Mouse (Mus musculus) spleen, postnatal 36 days (tissue): ENCODE data around the gene Slco4c1.
A peak's percentile ranks its signal among the peaks of the same experiment; 100 is the strongest.

Experiments used
- DNase-seq, 2 experiments: peaks; one replicate each; pipeline ENCODE4 v3.0.0; 2022; ENCODE audit warnings: low spot score in 2 of 2, mixed read lengths in 1 of 2

Slco4c1 gene

DNA sequence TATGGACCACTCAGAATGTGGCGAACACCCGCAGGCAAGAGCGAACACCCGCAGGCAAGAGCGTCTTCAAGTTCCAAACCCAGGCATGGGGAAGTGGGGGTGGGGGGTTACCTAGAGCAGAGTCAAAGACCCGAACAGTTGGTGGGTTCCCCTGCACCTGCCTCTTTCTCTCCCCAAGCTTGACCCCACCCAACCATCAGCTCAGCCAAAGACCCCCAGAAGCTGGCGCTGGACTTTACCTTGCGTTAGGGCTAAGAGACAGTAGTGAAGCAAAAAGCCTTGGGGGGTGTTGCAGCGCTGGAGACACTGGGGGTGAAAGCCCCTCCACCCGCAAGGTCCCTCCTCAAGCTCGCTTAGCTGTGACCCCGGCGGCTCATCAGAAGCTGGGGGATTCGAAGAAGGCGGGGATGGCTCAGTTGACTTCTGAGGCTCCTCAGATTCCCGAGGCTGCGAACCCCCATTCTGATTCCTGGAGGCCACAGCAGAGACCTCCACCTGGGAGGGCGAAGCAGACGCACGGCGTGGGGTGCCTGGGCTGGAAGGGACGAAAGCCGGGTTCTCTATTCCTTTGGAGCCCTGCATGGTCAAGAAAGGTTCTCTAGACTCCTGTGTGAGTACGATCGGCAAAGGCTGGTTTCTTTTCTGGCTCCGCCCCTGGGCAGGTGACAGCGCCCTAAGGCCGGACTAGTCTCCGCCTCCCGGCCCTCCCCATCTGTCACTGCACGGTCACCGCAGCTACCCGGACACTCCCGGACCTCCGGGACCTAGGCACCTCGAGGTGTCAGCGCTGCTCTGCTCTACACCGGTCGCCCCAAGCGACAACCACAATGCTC lies at the start of gene Slco4c1:
TSS of gene Slco4c1 (minus strand) at position 644 of the 833 bp plus-strand sequence.
- DNase-seq, result peak in 1 of 2 experiments; percentile 10

DNA sequence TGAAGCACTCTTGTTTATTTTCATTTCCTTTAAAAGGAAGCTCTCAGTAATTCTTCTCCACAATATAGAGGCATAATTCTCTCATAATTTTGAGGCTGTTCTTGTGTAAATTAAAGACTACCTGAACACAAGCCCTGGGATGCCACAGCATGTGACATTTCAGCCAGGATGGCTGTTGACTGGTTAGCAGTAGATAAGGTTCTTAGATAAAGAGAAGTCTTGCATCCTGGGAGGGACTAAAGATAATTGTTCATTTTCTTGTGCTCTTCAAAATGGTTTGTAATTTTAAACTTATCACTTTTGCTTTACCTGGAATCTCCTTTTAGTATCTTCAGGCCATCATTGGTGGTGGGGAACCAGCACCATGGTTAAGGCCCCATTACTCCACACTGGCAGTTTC lies 45.4 kb upstream of the Slco4c1 start:
- no peak for DNase-seq

DNA sequence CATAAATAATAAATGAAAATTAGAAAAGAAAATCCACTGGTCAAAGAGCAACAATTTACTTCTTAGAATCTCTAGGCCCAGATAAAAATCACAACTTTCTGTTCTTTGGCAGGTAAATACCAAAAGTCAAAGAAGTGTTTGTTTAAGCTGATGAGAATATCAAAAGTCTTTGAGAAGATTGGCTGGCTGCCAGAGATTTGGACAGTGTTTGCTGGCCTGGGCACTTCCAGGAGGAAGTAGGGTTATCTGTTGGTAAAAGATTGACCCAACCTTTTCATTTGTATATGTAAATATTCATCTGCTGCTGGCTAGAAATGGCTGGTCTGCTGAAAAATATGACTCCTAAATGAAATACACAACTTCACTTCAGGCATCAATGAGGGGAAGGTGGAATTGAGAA lies 11.8 kb upstream of the Slco4c1 start:
- DNase-seq, result no peak

DNA sequence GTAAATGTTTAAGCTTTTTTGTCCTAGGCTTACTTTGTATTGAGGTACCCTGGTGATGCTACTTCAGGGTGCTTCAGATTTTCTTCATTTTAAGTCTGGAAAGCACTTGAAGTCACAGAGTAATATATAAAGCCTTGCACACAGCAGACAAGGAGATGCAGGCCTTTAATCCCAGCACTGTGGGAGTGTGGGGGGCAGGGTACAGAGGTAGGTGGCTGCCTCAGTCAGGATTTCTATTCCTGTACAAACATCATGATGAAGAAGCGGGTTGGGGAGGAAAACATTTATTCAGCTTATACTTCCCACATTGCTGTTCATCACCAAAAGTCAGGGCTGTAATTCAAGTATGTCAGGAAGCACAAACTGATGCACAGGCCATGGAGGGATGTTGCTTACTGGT lies 6.6 kb upstream of the Slco4c1 start:
- no peak for DNase-seq

DNA sequence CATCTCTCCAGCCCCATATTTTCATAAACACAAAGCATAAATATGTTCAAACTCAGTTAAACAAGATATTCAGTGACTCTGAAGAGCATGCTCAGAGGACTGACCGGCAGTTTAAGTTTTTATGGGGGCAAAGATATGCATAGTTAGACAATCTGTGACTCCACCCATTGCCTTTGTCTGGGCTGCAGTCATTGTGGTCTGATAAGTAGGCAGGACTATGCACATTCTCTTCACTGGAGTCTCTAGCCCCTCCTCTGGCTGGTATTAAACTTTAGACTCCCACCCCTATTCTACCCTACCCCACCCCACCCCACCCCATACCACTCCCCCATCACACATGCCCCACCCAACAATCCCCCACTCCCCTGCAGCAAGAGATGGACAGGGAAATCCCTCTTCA lies 4.1 kb upstream of the Slco4c1 start:
- DNase-seq, result no peak

DNA sequence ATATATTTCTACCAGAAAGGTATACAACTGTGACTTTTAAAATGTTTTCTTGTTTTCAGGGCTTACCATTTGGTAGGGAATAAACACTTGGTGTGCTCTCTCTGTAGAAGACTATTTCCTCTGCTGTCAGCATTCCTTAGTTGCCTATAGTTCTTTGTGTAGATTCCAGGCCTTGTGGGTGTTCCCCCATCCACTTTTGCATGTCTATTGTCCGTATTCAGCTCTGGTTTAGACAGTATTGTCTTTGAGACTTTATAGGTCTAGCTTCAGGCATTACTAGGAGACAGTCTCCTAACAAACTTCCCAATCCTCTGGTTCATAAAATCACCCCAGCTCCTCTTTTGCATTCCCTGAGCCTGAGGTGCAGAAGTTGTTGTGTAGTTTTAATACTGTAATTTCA lies 2.7 kb upstream of the Slco4c1 start:
- DNase-seq, result no peak

DNA sequence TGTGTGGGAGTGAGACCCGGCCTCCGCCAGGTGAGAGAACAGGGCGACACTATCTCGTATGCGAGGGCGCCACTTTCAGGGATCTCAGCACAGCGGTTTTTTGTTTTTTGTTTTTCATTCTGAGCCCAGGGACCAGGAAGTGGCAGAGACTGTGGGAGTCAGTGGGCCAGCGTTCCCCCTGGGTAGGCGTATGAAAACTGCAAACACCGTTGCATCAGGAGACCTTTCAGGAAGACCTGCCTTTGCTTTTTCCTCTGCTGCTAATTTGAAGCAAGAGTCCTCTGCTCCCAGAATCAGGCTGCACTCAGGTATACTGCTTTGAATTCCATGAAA lies 356 bp upstream of the Slco4c1 start:
- DNase-seq, result no peak

DNA sequence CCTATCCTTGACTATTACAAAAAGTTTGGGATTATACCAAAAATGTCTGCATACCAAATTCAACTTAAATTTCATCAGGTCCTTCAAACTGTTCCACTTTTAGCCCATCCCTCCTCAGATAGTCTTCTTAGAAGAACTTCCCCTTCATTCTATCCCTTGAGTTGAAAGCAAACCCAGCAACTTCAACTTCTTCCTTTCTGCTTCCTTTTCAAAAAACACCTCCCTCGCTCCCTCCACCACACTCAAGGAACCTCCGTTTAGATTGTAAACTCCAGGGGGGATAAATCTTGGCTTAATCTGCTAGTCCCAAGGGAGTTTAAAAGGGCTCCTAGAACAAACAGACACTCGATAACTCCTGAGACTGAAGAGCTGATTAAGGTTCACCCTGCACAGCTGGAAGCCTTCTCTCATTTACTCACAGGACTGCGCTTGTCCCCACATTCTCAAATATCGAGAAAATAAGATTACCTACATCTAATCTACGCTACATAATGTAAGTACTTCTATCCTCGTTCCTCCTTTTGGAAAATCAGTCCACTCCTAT lies 1.1 kb downstream of the Slco4c1 start:
- no peak for DNase-seq

DNA sequence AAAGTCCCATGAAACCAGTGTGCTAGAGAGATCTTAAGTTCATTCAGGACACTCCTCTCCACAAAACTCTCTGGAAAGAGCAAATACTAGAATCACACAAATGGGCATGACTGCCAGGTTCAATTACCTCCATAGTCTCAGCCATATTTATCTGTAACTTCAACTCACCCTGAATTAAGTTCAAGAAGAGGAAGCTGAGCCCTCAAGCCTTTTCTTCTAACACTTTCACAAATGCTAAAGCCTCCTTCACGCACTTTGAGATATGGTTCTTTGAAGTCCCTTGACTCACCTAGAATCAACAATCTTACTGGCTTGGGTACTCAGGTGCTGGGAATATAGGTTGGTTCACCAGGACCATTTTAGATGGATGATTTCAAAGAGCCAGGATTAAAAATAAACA lies 3.2 kb downstream of the Slco4c1 start:
- DNase-seq, result no peak

DNA sequence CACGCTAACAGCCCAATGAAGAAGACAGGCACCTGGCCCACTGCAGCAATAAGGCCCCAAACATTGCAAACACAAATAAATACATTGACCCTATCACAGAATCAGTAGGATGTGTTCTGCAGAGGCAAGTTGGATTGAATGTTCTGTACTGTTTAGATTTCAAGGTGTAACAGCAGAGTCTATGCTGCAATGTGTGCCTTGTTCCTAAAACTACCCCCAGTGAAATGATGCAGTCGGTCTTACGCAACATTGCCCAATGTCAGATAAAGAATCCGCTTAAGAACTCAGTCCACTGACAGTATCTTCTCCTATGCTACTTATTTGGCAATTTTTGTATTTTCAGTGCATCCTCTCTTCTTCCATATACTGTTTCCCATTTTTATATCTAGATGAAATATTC lies 6.0 kb downstream of the Slco4c1 start:
- no peak for DNase-seq

DNA sequence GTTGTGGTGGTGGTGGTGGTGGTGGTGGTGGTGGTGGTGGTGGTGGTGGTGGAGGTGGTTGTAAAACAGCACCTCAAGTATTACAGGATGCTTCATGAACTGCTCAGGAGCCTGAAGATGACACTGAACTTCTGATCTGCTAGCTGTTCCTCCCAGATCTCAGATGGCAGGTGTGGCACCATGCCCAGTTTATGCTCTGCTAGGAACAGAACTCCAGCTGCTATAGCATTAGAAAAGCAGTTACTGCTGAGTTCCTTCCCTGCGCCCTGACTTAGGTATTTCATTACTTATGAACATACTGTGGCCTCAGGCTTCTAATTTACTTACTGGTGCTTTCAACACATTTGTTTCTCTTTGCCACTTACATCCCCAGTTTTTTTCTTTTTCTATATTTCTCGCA lies 7.9 kb downstream of the Slco4c1 start:
- no peak for DNase-seq

DNA sequence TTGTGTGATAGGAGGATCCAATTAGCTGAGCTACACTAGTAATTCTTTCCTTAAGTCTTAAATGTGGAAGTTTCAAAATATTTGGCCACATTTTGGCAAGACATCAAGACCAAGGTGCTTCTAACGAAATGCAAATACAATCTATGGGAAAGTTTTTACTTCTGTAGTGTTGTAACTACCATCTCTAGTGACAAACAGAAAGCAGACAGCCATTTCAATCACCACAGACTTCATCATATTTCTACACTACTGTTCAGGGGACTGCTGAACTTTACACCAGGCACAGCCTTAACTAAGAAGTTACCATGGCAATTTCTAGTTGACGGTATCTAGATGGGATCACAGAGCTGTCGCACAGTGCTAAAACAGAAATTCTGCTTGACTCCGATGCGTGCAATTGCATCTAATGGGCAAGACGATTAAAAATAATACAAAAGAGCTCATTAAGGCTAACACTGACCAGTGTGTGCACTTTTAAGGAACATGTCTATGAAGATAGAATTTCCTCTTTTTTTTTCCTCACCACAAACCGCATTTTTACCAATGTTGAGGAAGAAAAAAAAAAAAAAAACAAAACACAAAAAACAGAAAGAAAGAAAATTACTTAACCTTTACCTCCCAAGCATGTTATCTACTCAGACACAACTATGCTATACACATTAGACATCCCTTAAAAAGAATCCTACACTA lies 11.8 kb downstream of the Slco4c1 start:
- DNase-seq, result no peak

DNA sequence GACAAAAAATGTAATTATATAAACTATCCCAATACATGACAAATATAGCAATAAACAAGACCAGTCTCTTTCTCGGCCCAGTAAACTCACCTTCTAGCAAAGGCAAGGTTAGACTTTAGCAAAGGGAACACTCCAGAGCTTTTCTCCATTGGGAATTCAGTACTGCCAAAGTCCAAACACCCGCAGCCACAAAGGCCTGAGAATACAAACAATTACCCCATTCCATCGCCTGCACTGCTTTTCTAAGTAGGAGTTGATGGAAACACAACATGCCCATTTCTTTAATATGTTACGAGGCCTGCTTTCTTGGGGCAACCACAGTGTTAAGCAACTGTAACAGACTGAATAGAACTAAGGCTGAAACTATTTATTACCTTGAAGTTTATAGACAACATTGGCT lies 18.4 kb downstream of the Slco4c1 start:
- DNase-seq, result no peak

DNA sequence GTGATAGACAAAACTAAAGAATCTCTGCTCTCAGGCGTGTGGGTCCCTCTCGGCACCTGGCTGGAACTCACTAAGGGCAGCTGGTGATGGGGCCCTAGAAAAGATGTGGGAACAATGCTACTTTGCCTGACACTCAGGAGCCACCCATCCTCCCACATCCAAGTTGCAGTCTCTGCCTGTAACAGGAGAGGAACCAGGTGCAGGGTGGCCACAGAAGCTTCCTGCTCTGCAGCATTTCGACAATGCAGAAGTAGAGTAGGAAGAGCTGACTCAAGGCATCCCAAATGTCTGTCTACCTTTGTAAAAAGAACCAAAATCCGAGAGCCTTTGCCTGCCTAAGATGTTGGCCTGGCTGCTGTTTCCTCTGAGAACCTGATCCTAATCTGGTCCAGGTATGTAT lies 22.9 kb downstream of the Slco4c1 start:
- DNase-seq, result no peak

DNA sequence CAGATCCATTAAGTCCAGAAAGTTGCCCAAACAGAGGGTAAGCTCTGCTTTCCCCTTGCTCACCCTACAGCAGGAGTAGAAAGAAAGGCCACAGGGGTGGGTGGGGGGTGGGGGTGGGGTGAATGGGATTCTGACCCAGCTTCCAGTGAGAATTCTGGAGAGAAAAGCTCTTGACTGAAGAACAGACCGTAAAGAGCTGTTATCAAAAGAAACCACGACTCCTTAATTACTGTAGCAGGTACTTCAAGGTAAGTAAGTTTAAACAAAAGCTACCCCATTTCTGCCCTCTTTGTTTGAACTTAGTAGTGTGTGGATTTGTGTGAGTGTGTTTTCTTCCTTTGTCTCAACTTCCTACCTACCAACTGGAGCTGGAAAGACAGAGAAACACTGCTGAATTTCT lies 23.4 kb downstream of the Slco4c1 start:
- DNase-seq, result no peak

DNA sequence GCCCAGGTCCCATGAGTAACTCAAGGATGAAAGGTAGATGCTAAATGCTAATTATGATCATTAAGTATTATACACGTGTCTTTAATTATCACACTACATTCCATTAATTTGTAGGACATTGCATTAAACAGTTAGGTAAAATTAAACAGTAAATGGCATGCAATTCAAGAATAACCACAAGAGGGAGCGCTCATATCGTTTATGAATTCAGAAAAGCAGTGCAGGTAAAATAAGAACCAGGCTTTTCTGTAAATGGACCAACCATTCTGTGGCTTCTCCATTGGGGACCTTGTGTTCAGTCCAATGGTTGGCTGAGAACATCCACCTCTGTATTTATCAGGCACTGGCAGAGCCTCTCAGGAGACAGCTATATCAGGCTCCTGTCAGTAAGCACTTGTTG lies 25.2 kb downstream of the Slco4c1 start:
- DNase-seq, result no peak

DNA sequence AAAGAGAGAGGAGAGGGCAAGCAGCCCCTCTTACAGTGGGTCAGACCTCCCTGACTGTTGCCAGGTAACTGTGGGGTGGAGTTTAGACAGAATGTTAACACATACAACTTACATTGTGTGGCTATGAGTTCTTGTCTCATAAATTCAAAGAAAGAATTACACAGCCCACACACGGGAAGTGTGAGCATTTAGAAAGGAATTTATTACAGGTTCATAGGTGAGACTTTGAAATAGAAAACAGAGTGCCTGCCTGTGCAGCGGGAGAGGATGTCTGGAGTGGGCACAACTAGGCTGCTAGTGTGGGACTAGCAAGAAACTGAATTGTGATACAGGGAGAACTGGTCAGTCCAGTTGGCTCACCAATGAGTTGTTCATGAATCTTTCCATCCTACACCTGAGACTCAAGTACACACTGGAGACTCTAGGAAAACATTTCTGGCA lies 66.7 kb downstream of the Slco4c1 start:
- no peak for DNase-seq

DNA sequence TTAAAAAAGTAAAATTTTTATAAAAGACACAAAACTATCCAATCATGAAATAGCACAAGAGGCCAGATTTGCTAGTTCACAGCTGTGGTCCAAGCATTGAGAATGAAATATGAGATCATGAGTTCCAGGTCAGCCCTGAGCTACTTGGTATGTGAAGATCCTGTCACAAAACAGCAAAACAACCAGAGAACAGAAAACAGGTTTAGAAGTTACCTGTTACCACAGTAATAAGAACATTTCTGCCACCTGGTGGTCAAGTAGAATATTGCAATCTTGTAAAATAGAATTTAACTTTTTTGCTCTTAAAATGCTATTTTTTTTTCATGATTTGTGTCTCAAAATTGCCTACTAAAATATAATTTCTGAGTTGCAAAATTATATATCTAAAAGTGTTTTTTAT lies 70.4 kb downstream of the Slco4c1 start:
- no peak for DNase-seq

DNA sequence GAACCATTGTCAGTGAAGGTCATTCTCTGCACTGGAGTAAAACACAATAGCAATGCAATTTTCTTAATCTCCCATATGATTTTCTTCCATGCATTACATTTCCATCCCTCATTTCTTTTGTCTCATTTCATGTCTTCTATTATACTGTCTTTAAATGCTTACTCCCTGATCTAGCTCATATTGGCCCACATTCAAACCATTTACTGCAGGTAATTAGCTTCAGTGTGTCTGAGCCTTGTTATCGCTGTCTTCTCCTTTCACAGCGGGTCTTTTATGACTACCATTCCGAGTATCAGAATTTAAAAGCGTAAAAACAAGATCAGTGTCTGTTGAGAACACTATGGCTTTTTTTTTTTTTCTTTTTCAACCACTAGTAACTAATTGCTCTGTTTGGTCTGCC lies 77.3 kb downstream of the Slco4c1 start:
- DNase-seq, result no peak

DNA sequence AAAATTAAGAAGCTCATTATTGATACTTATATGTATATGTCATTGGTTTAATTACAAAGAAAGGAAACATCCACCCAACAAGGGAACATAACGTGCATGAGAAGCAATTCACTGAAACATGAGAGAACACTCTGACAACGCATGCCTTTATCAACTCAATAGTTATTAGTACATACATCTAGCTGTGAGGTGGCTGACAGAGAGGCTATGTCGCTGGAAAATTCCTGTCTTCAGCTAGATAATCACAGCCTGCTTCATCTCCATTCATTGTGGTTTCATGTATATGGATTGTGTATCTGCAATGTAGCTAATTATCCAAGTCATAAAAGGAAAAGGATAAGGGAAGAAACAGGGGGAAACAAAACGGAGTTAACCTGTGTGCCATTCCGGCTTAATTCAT lies 77.7 kb downstream of the Slco4c1 start:
- no peak for DNase-seq

DNA sequence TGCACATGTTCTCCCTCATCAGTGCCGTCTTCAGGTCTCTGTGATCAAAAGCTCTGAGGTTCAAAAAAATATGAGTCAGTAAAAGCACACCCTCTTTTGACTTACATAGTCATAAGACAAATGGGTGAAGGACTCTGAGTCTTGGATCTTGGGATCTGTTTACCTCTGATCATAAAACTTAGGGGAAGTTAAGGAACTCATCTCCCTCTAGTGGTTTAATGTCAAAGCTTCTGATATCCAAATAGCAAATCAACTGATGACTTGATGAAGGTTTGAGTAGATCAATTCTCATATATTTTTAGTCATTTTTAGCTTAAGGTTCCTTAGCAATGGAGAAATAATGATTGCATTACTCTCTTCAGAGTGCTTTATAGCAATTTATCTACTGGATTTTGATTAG lies 82.7 kb downstream of the Slco4c1 start:
- DNase-seq, result no peak

DNA sequence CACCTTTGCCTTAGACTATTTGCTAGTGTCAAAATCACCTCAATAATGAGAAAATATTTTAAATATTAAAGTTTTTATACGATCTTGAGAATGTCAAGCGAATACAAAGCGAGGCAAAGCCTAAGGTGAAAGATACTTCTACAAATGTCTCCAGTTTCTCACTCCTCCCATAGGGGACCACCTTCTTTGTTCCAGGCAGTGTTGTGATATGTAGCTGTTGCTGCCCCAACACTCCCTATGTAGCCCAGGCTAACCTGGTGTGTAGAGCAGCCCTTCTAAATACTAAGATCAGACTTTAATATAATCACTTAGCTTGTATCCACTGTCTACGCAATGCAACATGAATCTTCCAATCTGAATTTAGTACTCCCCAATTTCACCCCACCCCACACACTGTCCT lies 97.8 kb downstream of the Slco4c1 start:
- DNase-seq, result no peak

DNA sequence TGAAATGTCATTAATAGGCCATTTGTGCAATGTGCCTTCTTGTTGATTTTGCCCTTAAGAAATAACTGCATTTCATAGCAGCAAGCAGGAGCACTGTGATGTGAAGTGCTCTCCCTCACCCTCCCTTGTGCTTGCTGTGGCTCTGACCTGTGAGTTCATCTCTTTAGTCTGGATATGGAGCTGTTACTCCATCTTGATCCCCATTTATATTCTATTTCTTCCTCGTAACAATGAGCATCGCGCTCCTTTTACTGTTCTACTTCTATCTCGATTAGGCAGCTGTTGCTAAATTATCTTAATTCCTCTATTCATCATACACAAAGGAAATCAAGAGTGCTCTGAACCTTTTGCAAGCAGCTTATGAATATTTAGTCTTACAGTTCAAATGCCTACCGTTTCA lies 98.3 kb downstream of the Slco4c1 start:
- no peak for DNase-seq
